Mouse (Mus musculus) MEL (cell line): ENCODE measurements around the gene Phtf2. TPM values are rescaled to one million over a fixed set of nuclear protein-coding genes. Genes with fewer than 3 reads are reported as not detected.

ENCODE experiments used
- DNase-seq: peaks from one replicate; pipeline ENCODE4 v3.0.0; 2011; ENCODE audit warnings: low read depth, low spot score
- H3K27ac ChIP-seq: 2 replicates; pipeline ENCODE4 v1.5.1; 2012; ENCODE audit warnings: low read depth, mild to moderate bottlenecking, control low read depth, low read length, moderate library complexity; ENCODE audit not compliant: control insufficient read depth
- H3K27me3 ChIP-seq, 2 experiments: fragments of 150-350 bp in 1 of 2; sonication (generic) in 1 of 2; 2 replicates each; pipeline ENCODE4 v1.6.1; 2012; ENCODE audit warnings: low read length in 2 of 2, mild to moderate bottlenecking in 2 of 2, improper control_type of control experiment in 1 of 2, moderate library complexity in 1 of 2; ENCODE audit not compliant: insufficient read depth in 2 of 2, control insufficient read depth in 1 of 2
- H3K36me3 ChIP-seq, 2 experiments: 2 replicates each; pipeline ENCODE4 v1.6.1; 2012 to 2014; ENCODE audit warnings: low read length in 2 of 2, improper control_type of control experiment in 1 of 2, inconsistent platforms in 1 of 2, mild to moderate bottlenecking in 1 of 2; ENCODE audit not compliant: insufficient read depth in 2 of 2, control insufficient read depth in 1 of 2
- H3K4me1 ChIP-seq, 2 experiments: fragments of 150-350 bp in 1 of 2; sonication (generic) in 1 of 2; 2 replicates each; pipeline ENCODE4 v1.6.1; 2012; ENCODE audit warnings: low read length in 2 of 2, improper control_type of control experiment in 1 of 2, mild to moderate bottlenecking in 1 of 2; ENCODE audit not compliant: insufficient read depth in 2 of 2, control insufficient read depth in 1 of 2
- H3K4me3 ChIP-seq, 2 experiments: fragments of 150-350 bp in 1 of 2; sonication (generic) in 1 of 2; 2 replicates each; pipeline ENCODE4 v1.5.1; 2012; ENCODE audit warnings: low read depth in 2 of 2, low read length in 2 of 2, mild to moderate bottlenecking in 2 of 2, moderate library complexity in 2 of 2, control low read depth in 1 of 2, improper control_type of control experiment in 1 of 2; ENCODE audit not compliant: control insufficient read depth in 1 of 2, insufficient read depth in 1 of 2
- H3K79me2 ChIP-seq: 2 replicates; pipeline ENCODE4 v1.6.1; 2012; ENCODE audit warnings: mild to moderate bottlenecking, low read length, moderate library complexity; ENCODE audit not compliant: control insufficient read depth, poor library complexity, insufficient read depth
- H3K9ac ChIP-seq: 2 replicates; pipeline ENCODE4 v1.6.1; 2012; ENCODE audit warnings: low read depth, mild to moderate bottlenecking, control low read depth, low read length, moderate library complexity; ENCODE audit not compliant: control insufficient read depth, poor library complexity, severe bottlenecking
- H3K9me3 ChIP-seq: fragments of 150-350 bp; sonication (generic); replicated peaks from 2 replicates; pipeline ENCODE4 v1.6.1; 2012; ENCODE audit warnings: mild to moderate bottlenecking, low read length, improper control_type of control experiment, moderate library complexity; ENCODE audit not compliant: insufficient read depth
- BHLHE40 ChIP-seq: IDR thresholded peaks from 2 replicates; pipeline ENCODE4 v1.6.1; 2012; ENCODE audit warnings: low read depth, mild to moderate bottlenecking, inconsistent platforms, low read length, improper control_type of control experiment, borderline replicate concordance
- CHD1 ChIP-seq: IDR thresholded peaks from 2 replicates; pipeline ENCODE4 v1.6.1; 2012; ENCODE audit warnings: low read depth, mild to moderate bottlenecking, inconsistent platforms, low read length, improper control_type of control experiment
- CTCF ChIP-seq, 3 experiments: IDR thresholded peaks in 2 of 3; conservative IDR thresholded peaks in 1 of 3; 2 replicates each; pipeline ENCODE4 v1.5.1; 2011 to 2012; ENCODE audit warnings: low read length in 3 of 3, low read depth in 2 of 3, mild to moderate bottlenecking in 2 of 3, improper control_type of control experiment in 1 of 3, inconsistent platforms in 1 of 3, mixed read lengths in 1 of 3, moderate library complexity in 1 of 3; ENCODE audit not compliant: control insufficient read depth in 1 of 3, insufficient read depth in 1 of 3, poor library complexity in 1 of 3, severe bottlenecking in 1 of 3
- EP300 ChIP-seq, 2 experiments: IDR thresholded peaks; 2 replicates each; pipeline ENCODE4 v1.6.1; 2011; ENCODE audit warnings: improper control_type of control experiment in 2 of 2, low read length in 2 of 2, low read depth in 1 of 2, mild to moderate bottlenecking in 1 of 2
- ETS1 ChIP-seq: IDR thresholded peaks from 2 replicates; pipeline ENCODE4 v1.6.1; 2012; ENCODE audit warnings: low read depth, mild to moderate bottlenecking, inconsistent platforms, low read length, improper control_type of control experiment, moderate library complexity
- GATA1 ChIP-seq: IDR thresholded peaks from 2 replicates; pipeline ENCODE4 v1.6.1; 2011; ENCODE audit warnings: low read depth, low read length, improper control_type of control experiment
- HCFC1 ChIP-seq: IDR thresholded peaks from 2 replicates; pipeline ENCODE4 v1.6.1; 2012; ENCODE audit warnings: low read depth, mild to moderate bottlenecking, inconsistent platforms, low read length, improper control_type of control experiment, moderate library complexity
- MAFK ChIP-seq: IDR thresholded peaks from 2 replicates; pipeline ENCODE4 v1.6.1; 2011; ENCODE audit warnings: low read depth, mild to moderate bottlenecking, low read length, improper control_type of control experiment, borderline replicate concordance
- MAZ ChIP-seq: IDR thresholded peaks from 2 replicates; pipeline ENCODE4 v1.6.1; 2012; ENCODE audit warnings: low read depth, mild to moderate bottlenecking, inconsistent platforms, low read length, improper control_type of control experiment
- MXI1 ChIP-seq: IDR thresholded peaks from 2 replicates; pipeline ENCODE4 v1.6.1; 2011; ENCODE audit warnings: mild to moderate bottlenecking, low read depth, low read length, improper control_type of control experiment
- MYB ChIP-seq: IDR thresholded peaks from 2 replicates; pipeline ENCODE4 v1.6.1; 2011; ENCODE audit warnings: mild to moderate bottlenecking, low read depth, low read length, improper control_type of control experiment
- MYC ChIP-seq: IDR thresholded peaks from 2 replicates; pipeline ENCODE4 v1.6.1; 2011; ENCODE audit warnings: low read depth, mild to moderate bottlenecking, low read length, improper control_type of control experiment, moderate library complexity
- POLR2A ChIP-seq, 2 experiments: IDR thresholded peaks; 2 replicates each; pipeline ENCODE4 v1.6.1; 2011 to 2012; ENCODE audit warnings: low read length in 2 of 2, mild to moderate bottlenecking in 2 of 2, control low read depth in 1 of 2, improper control_type of control experiment in 1 of 2, low read depth in 1 of 2, moderate library complexity in 1 of 2; ENCODE audit not compliant: control insufficient read depth in 1 of 2, insufficient read depth in 1 of 2, poor library complexity in 1 of 2
- POLR2AphosphoS5 ChIP-seq: IDR thresholded peaks from 2 replicates; pipeline ENCODE4 v1.6.1; 2012; ENCODE audit warnings: low read depth, borderline replicate concordance, mild to moderate bottlenecking, inconsistent platforms, low read length, moderate library complexity, mixed read lengths
- RCOR1 ChIP-seq: IDR thresholded peaks from 2 replicates; pipeline ENCODE4 v1.6.1; 2012; ENCODE audit warnings: low read depth, mild to moderate bottlenecking, inconsistent platforms, low read length, improper control_type of control experiment
- SIN3A ChIP-seq: IDR thresholded peaks from 2 replicates; pipeline ENCODE4 v1.6.1; 2012; ENCODE audit warnings: low read length, improper control_type of control experiment, inconsistent platforms
- TCF12 ChIP-seq: IDR thresholded peaks from 2 replicates; pipeline ENCODE4 v1.6.1; 2014; ENCODE audit warnings: low read depth, mild to moderate bottlenecking, inconsistent platforms, low read length, improper control_type of control experiment, moderate library complexity
- polyA plus RNA-seq, 2 experiments: library from polyadenylated mRNA; stranded (reverse) in 1 of 2; unstranded in 1 of 2; fragments of >175 nt in 1 of 2; fragments of >200 nt in 1 of 2; gene quantifications; 2 replicates each; pipeline versions ENCODE4 v1.2.1 to v1.2.4; 2012; ENCODE audit warnings: low replicate concordance in 2 of 2, low read depth in 1 of 2; ENCODE audit not compliant: insufficient read length in 2 of 2, insufficient read depth in 1 of 2, missing spikeins in 1 of 2
- total RNA-seq: library from RNA; depleted of rRNA; stranded (reverse); fragments of 300-350 nt; gene quantifications from 2 replicates; pipeline ENCODE4 v1.2.3, GENCODE M21; 2012

The Phtf2 gene
- total and polyA plus RNA-seq, 3 experiments, result 20.0 TPM; not detected in 1

- no peak for TF ChIP-seq BHLHE40
- peak; percentile 43; the same call in 1 of the 2 replicates for TF ChIP-seq HCFC1
These were observed 838 bp downstream of the Phtf2 start (continued) for GRCm38 (mm10) chr5:20880797-20881775.

- Histone ChIP-seq H3K4me3 (peak overlapping the region; percentile 67 to 91), H3K27me3 (no peaks in the 10 kb centered on the region), H3K36me3 (peaks cover 0 to 53% of the 10 kb centered on the region in 2 experiments; a peak in 3 of 4 replicates), H3K9ac (peak overlapping the region; percentile 92), H3K4me1 (peaks cover 28 to 30% of the 10 kb centered on the region in 2 experiments), H3K79me2 (peaks cover 60% of the 10 kb centered on the region), H3K9me3 (no peaks in the 10 kb centered on the region), H3K27ac (peak overlapping the region; percentile 43)
- no peak for DNase-seq
- TF ChIP-seq MAZ (no peak), TCF12 (no peak), HCFC1 (0 out of 2 replicates have a peak, but pooled peaks have one; percentile 19), GATA1 (0 out of 2 replicates have a peak, but pooled peaks have one; percentile 2), MYB (no peak), POLR2A (IDR thresholded peaks at IDR 0.05; ENCODE audit: control insufficient read depth in 1 of 2, insufficient read depth in 1 of 2, low read depth in 1 of 2, low read length in 2 of 2, poor library complexity in 1 of 2) (no peak), POLR2AphosphoS5 (no peak), RCOR1 (peak; percentile 15; the same call in 1 of the 2 replicates)
These were observed 1.5 kb downstream of the Phtf2 start for GRCm38 (mm10) chr5:20880386-20880785.

GRCm38 (mm10) chr5:20876934-20877426 is 4.9 kb downstream of the Phtf2 start:
- Histone ChIP-seq H3K36me3 (peaks cover 0 to 46% of the 10 kb centered on the region in 2 experiments; a peak in 2 of 4 replicates), H3K9ac (0 out of 2 replicates have a peak overlapping the region, but pooled peaks have one; percentile 7), H3K4me3 (peak overlapping the region in 1 of 2 experiments; percentile 14; a peak in 1 of 4 replicates), H3K27ac (peak overlapping the region; percentile 35), H3K9me3 (no peaks in the 10 kb centered on the region), H3K27me3 (no peaks in the 10 kb centered on the region), H3K79me2 (peaks cover 59% of the 10 kb centered on the region), H3K4me1 (peaks cover 20 to 24% of the 10 kb centered on the region in 2 experiments)
- no peak for DNase-seq
- TF ChIP-seq GATA1, result peak; percentile 91
- TF ChIP-seq RCOR1, result peak; percentile 64; the same call in 1 of the 2 replicates
- TF ChIP-seq MXI1, result 0 out of 2 replicates have a peak, but pooled peaks have one; percentile 45
- TF ChIP-seq MYC, result 0 out of 2 replicates have a peak, but pooled peaks have one; percentile 11
- TF ChIP-seq HCFC1, result no peak
- peak; percentile 64 to 86; a peak in 3 of 4 replicates for TF ChIP-seq EP300 (IDR thresholded peaks at IDR 0.05; ENCODE audit: low read depth in 1 of 2, low read length in 2 of 2)
- TF ChIP-seq ETS1, result 0 out of 2 replicates have a peak, but pooled peaks have one; percentile 45
- TF ChIP-seq POLR2A (IDR thresholded peaks at IDR 0.05; ENCODE audit: control insufficient read depth in 1 of 2, insufficient read depth in 1 of 2, low read depth in 1 of 2, low read length in 2 of 2, poor library complexity in 1 of 2), result no peak
- 0 out of 2 replicates have a peak, but pooled peaks have one; percentile 32 for TF ChIP-seq TCF12
- TF ChIP-seq SIN3A, result peak; percentile 82
- peak; percentile 32; the same call in 1 of the 2 replicates for TF ChIP-seq MAFK
- TF ChIP-seq CHD1, result peak; percentile 85; the same call in 1 of the 2 replicates
- no peak for TF ChIP-seq CTCF (IDR thresholded peaks at IDR 0.05 in 2 of 3, conservative IDR thresholded peaks at IDR 0.05 in 1 of 3; ENCODE audit: control insufficient read depth in 1 of 3, insufficient read depth in 1 of 3, low read depth in 2 of 3, low read length in 3 of 3, poor library complexity in 1 of 3, severe bottlenecking in 1 of 3)
- TF ChIP-seq, all 39 proteins: peak for 10
